Mouse (Mus musculus): ENCODE results near the gene Immt.

The Immt gene

DNA sequence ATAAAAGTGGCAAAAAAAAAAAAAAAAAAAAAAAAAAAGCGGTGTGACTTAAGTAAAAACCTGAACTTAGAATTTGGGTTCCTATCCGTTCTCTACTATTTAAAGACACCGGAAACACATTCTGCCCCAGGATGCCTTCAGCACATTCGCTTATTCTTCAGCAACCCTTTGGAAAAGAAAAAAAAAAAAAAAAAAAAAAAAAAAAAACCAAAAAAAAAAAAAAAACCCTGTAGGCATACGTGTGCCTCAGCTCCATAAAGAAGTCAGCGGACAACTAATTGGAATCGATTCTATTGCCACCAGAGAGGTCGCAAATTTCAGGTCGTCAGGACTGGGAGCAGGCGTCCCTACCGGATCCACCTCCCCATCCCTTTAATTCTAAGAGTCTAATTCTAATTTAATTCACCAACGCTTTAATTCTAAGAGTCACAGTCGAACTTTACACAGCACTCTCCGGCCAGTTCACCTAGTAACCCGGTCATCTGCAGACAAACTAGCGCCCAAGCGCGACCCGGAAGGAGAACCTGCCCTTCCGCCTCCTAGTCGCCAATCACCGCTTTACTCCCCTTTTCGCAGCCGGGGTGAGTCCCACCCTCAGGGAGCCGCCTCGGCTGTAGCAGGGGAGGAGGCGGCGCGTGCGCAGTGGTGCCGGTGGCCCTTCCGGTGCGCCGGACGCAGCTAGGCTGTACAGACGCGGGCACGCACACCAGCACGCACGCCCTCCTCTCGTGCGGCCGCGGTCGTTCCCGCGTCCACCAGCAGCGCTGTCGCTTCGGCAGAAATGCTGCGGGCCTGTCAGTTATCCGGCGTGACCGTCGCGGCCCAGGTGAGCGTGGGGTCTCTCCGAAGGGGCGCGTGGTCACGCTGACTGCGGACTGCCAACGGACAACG, at the start of gene Immt:
Gene Immt (plus strand): TSS at position 642 of the 891 bp plus-strand sequence.
- DNase-seq (ENCODE audit: low spot score in 2 of 2): peak; percentile 93

DNA sequence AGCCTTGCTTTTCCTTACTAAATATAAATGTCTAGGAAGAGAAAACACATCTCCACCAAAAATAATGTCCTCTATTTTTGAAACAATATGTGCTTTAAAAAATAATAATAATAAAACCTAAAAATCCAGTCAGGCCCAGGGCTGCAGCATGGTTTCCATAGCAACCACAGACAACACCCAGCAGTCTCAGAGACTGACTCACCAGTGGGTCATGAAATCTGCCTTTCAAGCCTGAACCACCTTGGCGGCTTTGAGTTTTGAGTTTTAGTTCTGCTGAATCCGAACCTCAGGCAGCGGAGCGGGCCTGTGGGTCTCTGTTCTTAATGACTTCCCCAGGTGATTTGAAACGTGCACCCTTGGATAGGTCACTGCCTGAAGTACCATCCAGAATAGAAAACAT, 48.0 kb upstream of the Immt start:
- DNase-seq (ENCODE audit: low spot score in 2 of 2): no peak

DNA sequence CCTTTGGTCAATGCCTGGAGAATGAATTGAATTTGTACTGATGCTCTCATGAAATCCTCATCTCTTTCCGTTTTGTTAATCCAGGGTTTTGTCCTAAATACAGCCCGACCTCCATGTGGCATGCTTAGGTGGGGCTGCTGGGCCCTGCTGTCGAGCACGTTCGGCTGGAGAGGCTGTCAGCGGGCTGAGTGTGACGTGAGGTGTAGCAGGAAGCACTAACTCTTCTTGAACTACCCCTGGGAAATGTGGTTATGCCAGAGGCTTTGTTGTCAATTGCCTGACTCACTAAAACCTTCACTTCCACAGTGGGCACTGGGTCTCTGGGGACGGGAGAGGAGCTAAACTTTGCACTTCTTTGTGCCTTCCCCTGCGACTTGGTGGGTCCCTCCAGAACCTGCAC, 42.8 kb upstream of the Immt start:
- DNase-seq (ENCODE audit: low spot score in 2 of 2): peak in 1 of 2 experiments; percentile 23

DNA sequence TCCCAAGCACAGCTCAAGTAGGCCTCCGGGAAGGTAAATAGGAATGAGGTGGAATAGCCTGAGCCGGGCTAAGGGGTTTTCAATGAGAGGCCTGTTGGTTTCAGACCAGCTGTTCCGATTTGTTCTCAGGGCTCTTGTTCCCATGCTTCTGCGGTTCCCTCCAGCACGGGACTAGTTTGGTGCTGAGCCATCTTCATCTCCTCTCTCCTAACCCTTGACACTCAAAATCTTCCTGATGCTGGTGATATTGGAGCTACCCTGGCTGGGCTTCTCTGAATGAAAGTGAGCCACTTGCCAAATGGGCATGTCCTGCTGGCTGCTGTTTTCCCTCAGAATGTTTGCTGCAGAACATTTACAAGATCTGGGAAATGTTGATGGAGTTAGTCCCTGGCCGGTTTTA, 39.4 kb upstream of the Immt start:
- DNase-seq (ENCODE audit: low spot score in 2 of 2): no peak

DNA sequence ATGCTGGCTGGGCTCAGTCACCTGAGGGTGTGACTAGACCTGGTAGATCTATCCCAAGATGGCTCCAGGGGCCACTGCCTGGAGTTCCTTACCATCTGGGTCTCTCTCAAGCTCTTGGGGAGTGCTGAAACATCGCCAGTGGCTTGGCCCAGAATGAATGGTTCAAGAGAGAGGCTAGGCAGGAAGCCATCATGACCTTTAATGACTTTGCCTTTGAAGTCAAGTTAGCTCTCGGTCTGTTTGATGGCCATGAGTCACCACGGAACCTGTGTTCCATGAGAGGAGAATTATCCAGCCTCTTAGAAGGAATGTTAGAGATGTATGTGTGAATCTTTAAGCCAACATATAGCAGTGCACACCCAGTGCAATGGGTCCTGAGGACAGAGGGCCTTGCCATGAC, 31.7 kb upstream of the Immt start:
- DNase-seq (ENCODE audit: low spot score in 2 of 2): no peak

DNA sequence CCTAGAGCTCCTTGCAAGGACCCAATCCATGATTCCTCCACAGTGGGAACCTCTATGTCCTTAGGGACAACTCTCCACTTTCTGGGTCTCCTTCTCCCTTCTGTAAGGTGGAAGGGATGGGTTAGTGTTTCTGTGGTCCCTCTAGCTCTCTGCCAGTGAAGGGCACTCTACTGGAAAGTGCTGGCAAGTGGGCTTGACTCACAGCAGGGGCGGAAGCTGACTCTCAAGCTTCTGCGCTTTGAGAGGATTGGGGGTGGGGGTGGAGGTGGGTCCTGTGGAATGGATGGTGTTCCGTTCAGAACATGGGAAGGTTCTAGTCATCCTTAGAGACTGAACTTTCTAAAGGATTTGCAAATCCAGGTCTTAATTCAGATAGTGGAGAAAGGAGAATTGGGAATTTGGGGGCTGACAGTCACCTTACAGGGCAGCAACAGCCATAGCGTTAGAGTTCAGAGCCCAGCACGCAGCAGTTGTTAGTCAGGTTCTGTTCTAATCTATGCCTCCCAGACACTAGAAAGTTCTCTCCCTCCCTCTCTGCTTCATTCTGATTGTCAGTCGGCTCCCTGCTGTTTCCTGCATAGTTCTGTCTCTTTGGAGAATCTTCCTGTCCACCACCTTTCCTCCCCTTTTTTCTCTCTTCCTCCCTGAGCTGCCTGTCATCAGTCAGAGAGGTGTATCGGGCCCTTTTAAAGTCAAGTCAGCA, 30.0 kb upstream of the Immt start:
- no peak for DNase-seq (ENCODE audit: low spot score in 2 of 2)

DNA sequence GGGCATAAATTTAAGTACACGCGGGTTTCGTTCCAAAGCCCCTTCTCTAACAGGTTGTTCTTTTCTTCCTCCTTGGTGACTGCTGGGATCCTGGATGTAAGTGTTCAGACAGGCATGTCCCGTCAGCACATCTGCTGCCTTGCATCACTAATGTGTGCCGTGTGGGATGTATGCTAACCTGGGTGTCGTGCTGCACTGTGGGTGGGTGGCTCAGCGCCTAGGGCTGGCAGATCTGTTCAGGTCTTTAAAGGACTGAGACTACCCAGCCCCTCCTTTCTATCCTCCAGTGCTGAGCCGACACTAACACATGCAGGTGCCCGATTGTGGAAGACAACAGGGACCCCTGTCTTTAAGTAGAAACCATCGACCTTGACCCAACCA, 29.4 kb upstream of the Immt start:
- no peak for DNase-seq (ENCODE audit: low spot score in 2 of 2)

DNA sequence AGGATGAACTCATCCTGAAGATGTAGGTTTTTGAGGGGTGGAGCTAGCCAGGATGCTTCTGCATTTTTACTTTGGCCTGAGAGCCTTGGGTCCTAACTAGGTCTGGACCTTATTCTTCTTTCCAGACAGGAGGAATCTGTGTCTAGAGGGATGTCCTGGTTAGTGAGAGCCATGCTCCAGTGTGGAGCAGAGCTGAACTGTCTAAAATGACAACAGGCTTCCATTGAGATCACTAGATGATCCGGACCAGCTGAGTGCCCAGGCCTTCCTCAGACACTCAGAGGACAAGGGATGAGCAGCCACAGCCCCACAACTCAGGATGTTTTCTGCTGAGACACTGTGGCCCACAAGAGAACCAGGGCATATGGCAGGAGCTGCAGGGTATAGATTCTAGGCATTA, 27.5 kb upstream of the Immt start:
- no peak for DNase-seq (ENCODE audit: low spot score in 2 of 2)

DNA sequence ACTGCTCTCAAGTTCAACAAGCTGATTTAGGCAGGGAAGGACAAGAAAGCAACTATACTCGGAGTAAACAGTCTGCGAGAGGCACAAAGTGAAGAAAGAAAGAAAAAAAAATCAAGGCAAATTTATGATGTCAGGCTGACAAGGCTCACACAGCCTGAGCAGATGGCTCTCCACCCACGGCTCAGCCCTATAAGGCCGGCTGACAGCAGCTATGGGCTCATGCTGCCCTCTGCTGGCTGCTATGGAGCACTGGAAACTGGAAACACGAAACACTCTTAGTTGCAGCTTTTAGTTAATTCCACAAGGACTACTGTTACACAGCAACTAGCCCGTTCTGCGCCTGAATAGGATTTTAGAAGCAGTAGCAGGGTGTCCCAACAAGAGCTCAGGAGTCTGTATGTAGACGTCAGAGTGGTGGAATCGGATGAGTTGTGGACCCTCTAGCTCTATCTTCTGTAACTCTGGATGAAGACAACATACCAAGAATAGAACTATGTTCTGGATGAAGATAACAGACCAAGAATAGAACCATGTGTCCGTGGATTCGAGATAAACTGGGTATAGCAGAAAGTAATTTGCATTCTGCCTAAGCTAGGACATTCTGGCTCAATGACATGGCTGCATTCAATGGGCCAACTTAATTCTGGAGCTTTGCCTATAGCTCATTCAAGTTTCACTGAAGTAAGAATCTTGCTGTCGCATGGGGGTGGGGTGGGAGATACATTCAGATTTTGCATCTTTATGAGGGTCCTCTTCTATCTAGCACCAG, 26.9 kb upstream of the Immt start:
- peak; percentile 26 to 69 for DNase-seq (ENCODE audit: low spot score in 2 of 2)

DNA sequence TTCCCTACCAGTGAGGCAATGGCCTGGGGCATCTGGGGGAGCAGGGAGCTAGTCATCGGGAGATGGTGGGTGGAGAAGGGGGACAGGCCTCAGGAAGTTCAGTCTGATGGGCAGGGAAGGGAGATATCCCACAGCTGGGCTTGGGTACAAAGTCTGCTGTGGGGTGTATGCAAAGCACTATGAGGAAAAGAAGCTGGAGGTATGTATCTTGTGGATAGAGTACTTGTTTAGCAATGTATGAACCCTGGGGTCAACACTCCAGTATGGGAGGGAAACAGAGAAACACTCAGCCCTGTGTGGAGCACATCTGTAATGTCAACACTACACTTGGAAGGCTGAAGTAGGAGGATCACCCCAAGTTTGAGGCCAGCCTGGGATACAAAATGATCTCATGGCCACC, 24.4 kb upstream of the Immt start:
- DNase-seq (ENCODE audit: low spot score in 2 of 2): no peak

DNA sequence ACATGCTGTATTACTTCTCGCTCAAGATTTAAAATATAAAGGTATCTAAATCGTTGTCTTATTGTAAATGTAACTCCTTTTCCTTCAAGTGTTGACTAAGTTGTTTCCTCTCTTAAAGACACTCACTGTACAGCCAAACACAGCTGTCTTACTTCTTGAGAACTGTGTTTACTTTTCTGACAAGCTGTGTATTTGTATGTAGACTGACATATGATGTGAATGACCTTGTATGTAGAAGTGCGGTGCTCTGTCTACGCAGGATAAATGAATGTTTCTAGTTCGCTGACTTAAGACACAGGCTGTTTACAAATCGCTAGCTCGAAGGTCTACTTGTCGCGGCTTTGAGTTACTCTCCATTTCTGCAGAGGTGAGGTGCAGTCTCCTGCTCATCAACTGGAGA, 21.2 kb upstream of the Immt start:
- no peak for DNase-seq (ENCODE audit: low spot score in 2 of 2)

DNA sequence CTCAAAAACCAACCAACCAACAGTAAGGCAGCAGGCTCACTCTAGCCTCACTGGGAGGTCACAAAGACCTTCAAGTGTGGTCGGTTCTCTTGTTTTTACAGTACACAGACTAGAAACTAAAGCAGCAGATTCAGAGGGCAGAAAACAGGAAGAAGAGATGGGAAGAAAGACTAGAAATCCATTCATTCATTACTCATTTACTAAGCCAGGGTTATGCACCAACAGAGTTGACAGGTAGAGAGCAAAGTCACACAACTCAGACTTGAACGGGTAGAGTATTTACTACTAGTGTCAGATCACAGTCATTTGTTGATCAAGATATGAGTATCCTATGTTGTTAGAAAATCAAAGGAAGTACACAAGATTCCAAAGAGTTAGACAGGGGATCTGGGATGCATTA, 18.3 kb upstream of the Immt start:
- no peak for DNase-seq (ENCODE audit: low spot score in 2 of 2)

DNA sequence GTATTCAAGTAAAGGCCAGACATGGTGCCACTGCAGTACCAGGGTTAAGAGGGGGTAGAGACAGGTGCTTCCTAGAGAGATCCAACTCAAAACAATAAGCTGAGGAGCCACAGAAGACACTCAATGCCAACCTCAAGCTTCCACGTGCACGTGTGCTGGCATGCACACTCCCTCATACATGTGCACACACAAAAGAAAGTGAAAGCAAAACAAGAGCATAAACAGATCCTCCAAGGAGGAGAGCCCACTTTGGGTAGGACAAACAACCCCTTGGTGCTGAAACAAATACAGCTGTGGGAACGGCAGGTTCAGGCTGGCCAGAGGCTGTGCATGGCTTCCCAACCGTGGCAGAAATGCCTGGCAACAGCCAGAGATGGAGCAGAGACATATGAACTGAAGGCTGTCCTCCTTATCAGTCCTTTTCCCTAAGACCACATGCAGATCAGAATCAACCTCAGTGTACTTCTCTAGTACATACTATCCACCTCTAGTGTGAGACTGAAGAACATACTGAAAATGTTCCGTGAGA, 11.3 kb upstream of the Immt start:
- no peak for DNase-seq (ENCODE audit: low spot score in 2 of 2)

DNA sequence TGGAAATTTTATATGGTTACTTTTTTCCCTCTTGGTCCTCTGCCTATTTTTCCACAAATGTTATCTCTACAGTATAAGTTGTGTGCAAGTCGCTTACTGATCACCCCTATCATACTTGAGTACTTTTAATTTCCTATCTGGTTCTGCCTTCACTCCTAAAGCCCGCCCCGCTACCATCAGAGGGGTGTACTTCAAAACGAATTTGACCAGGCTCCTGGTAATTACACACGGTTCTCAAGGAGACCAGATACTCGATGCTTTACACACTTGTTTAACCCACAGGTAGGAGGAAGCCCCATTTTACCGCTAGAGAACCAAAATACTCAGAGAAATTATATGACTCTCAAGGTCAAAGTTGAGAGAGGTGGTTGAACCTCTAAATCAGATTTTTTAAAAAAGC, 8.0 kb upstream of the Immt start:
- no peak for DNase-seq (ENCODE audit: low spot score in 2 of 2)

DNA sequence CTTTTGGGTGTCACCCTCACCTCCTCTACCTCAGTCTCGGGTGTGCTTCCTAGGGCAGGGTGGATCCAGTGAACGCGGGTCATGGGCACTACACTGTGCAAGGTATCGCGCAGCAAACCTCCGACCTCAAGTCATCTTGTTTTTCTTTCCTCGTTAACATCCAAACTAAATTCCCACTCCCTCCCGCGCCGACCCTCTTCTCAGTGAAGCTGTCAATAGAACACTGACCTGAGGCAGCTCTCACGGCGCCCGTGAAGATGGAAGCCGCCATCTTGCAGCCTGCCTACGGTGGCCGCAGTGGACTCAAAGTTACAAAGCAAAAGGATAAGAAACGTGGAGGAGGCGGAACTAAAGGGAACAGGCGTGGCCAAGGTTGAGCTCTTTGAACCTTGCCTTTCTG, 7.6 kb upstream of the Immt start:
- DNase-seq (ENCODE audit: low spot score in 2 of 2): peak; percentile 77 to 78

DNA sequence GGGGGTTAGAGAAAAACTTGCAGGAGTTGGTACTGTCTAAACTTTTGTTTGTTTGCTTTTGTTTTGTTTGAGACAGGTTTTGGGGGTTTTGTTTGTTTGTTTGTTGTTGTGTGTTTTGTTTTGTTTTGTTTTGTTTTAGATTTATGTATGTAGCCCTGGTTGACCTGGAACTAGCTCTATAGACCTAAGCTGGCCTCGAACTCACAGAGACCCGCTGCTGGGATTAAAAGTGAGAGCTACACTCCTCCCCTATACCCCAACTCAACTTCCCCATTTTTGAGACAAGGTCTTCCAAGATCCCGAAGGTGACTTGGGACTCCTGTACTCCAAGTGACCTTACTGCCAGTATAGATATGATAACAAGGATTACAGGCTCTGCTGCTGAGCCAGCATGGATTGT, 7.2 kb upstream of the Immt start:
- DNase-seq (ENCODE audit: low spot score in 2 of 2): no peak

DNA sequence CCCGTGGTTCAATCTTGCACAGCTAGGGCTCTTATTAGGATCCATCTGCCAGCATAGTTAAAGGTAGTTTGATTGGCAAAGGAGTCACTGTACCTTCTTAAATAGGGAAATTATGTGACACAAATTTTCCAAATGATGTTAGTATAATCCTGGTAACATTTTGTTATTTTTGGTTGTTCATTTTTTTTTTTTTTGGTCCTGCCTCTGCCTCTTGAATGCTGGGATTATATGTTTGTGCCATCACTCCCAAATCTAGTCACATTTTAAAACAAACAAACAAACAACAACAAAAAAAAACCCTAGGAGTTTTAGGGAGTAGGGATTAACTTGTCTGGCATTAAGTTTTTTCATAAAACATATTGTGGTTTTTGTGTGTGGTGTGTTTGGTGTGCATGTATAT, 4.3 kb upstream of the Immt start, which contains the start of gene Mrpl35:
Gene Mrpl35 (minus strand): TSS at position 101 of the 400 bp plus-strand sequence.
- DNase-seq (ENCODE audit: low spot score in 2 of 2): no peak

DNA sequence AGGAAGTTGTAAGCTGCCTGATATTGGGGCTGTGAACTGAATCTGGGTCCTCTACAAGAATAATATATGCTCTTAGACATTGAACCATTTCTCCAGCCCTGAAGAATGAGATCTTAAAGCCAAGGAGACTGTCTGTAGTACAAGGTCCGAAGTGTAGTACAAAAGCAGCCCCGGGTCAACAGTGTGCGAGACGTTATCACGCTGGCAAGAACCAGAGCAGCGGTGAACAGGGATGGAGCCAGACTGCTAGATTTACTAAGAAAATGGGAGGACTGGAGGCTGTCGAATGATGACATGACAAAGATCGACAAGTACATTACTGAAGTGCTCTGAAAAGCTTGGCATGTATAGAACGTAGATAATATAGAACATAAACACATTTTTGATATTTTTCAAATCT, 1.4 kb upstream of the Immt start:
- DNase-seq (ENCODE audit: low spot score in 2 of 2): no peak

DNA sequence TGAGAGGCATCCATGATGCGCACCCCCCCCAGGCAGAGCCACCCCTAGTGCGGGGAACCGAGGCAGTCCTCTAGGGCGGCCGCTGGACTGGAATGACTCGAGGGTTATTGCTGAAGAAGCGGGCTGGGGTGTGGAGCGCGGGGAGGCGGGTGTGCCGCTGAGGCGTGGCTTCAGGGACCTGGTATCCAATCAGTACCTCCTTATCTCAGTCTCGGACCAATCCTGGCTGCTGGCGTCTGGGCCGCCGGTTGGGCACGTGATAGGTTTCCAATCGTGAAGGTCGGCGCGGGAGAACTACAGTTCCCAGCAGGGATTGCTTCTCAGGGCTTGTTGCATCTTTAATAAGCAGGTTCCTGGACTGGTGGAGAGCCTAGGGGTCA, 440 bp downstream of the Immt start:
- peak; percentile 90 to 94 for DNase-seq (ENCODE audit: low spot score in 2 of 2)

DNA sequence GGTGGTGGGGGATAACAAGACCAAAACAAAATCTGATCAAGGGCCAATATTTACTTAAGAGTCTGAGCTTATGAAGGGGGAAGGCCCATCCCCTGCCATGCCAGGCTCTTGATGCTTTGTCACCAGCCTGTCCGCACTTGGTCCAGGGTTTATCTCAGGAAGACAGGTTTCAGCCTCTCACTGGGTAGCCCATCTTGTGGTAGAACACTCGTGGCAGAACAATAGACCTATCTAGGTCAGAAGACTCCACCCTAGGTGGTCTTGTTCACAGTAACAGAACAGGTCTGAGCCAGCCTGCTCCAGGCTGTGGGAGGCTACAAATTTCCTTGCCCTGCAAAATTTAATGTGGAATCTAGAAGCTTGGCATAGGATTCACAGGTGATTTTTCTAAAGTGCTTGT, 5.7 kb downstream of the Immt start:
- DNase-seq (ENCODE audit: low spot score in 2 of 2): no peak

DNA sequence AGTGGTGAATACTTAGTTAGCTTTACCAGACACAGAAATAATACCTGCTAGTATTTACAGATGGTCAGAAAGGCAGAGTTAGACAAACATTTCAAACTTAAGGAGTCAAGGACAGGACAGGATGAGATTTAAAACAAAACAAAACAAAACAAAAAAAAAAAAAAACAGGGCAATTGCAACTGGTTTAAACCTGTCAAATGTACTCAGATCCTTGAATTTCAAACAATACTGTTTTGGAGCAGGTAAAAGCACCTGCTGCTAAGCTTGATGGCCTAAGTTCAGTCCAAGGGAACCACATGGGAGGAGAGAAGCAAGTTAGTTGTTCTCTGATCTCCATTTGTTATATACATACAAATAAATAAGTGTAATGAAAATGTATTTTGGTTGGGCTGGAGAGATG, 8.7 kb downstream of the Immt start:
- DNase-seq (ENCODE audit: low spot score in 2 of 2): no peak

DNA sequence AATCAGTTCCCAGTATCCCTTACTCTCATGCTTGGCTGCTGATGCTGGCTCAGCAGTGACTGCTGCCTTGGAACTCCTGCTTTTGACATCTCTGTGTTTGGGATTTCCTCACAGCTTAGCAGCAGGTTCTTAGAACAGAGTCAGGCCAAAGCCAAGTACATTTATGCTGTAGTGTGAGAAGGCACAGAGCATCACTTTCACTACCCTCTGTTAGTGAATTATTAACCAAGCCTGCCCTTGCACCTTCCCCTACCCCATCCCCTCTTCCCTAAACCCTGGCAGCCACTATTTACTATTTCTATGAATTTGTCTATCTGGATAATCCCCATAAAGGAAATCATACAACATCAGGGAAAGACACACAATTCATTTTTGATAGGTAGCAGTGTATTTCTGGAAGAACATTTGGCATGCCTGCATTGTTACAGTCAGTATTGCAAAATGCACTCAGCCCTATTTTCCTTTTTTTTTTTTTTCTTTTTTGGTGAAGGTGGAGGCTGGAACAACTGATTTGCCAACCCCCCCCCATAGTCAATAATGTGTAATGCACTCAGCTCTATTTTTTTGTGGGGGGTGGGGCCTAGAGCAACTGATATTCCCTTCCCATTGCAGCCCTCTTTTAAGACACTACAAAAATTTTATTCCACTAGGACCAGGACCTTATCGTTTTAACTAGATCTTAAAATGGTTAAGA, 9.6 kb downstream of the Immt start:
- no peak for DNase-seq (ENCODE audit: low spot score in 2 of 2)

All from thymus, postnatal 10 days (tissue).